Mouse (Mus musculus): ENCODE results near the gene Vsig2. TPM values are rescaled to one million over a fixed set of nuclear protein-coding genes. Genes with fewer than 3 reads are reported as not detected.
A peak's percentile ranks its signal among the peaks of the same experiment; 100 is the strongest.

The Vsig2 gene
- polyA plus RNA-seq, 1 experiment from 2014 or later: not detected

- no peak overlapping the region for H3K27ac ChIP-seq (replicated peaks; ENCODE audit: low read depth, low read length)
- no peak overlapping the region for H3K4me2 ChIP-seq (ENCODE audit: low read depth, low read length)
- H3K9me3 ChIP-seq (replicated peaks; ENCODE audit: control insufficient read depth, low read length): no peaks in the 10 kb centered on the region
- ATAC-seq (replicated peaks; ENCODE audit: insufficient number of reproducible peaks, low FRiP score, low TSS enrichment, low read depth) (no peak), DNase-seq (ENCODE audit: low spot score) (no peak)
- H3K27me3 ChIP-seq (ENCODE audit: control insufficient read depth, insufficient read depth, low read length): no peaks in the 10 kb centered on the region
- H3K4me1 ChIP-seq (ENCODE audit: control insufficient read depth, insufficient read depth, low read length): no peaks in the 10 kb centered on the region
- 85% methylated on average over 5 of the region's 5 CpGs for WGBS
- no peak overlapping the region for H3K9ac ChIP-seq (replicated peaks; ENCODE audit: low read length)
- H3K36me3 ChIP-seq (replicated peaks; ENCODE audit: control insufficient read depth, insufficient read depth, low read depth, low read length): no peaks in the 10 kb centered on the region
- H3K4me3 ChIP-seq (ENCODE audit: low read depth, low read length): no peak overlapping the region
Measured at GRCm38 (mm10) chr9:37583594-37583993, 44.5 kb downstream of the Vsig2 start.

- 81% methylated on average over 4 of the region's 4 CpGs for WGBS
- no peaks in the 10 kb centered on the region for H3K27me3 ChIP-seq (ENCODE audit: control insufficient read depth, insufficient read depth, low read length)
- no peak for ATAC-seq (replicated peaks; ENCODE audit: insufficient number of reproducible peaks, low FRiP score, low TSS enrichment, low read depth)
- DNase-seq (ENCODE audit: low spot score): no peak
- no peak overlapping the region for H3K9ac ChIP-seq (replicated peaks; ENCODE audit: low read length)
- H3K4me1 ChIP-seq (ENCODE audit: control insufficient read depth, insufficient read depth, low read length): no peaks in the 10 kb centered on the region
- H3K4me3 ChIP-seq (ENCODE audit: low read depth, low read length): no peak overlapping the region
- H3K9me3 ChIP-seq (replicated peaks; ENCODE audit: control insufficient read depth, low read length): no peaks in the 10 kb centered on the region
- no peak overlapping the region for H3K27ac ChIP-seq (replicated peaks; ENCODE audit: low read depth, low read length)
- no peak overlapping the region for H3K4me2 ChIP-seq (ENCODE audit: low read depth, low read length)
- no peaks in the 10 kb centered on the region for H3K36me3 ChIP-seq (replicated peaks; ENCODE audit: control insufficient read depth, insufficient read depth, low read depth, low read length)
Measured at GRCm38 (mm10) chr9:37586718-37587117, 47.7 kb downstream of the Vsig2 start.

- Histone ChIP-seq H3K9ac (replicated peaks; ENCODE audit: low read length) (no peak overlapping the region), H3K9me3 (replicated peaks; ENCODE audit: control insufficient read depth, low read length) (no peaks in the 10 kb centered on the region), H3K27ac (replicated peaks; ENCODE audit: low read depth, low read length) (no peak overlapping the region), H3K27me3 (ENCODE audit: control insufficient read depth, insufficient read depth, low read length) (no peaks in the 10 kb centered on the region), H3K36me3 (replicated peaks; ENCODE audit: control insufficient read depth, insufficient read depth, low read depth, low read length) (no peaks in the 10 kb centered on the region), H3K4me2 (ENCODE audit: low read depth, low read length) (no peak overlapping the region), H3K4me1 (ENCODE audit: control insufficient read depth, insufficient read depth, low read length) (no peaks in the 10 kb centered on the region), H3K4me3 (ENCODE audit: low read depth, low read length) (no peak overlapping the region)
- ATAC-seq (replicated peaks; ENCODE audit: insufficient number of reproducible peaks, low FRiP score, low TSS enrichment, low read depth) (no peak), DNase-seq (ENCODE audit: low spot score) (no peak)
- WGBS: 87% methylated on average over 4 of the region's 4 CpGs
Measured at GRCm38 (mm10) chr9:37590381-37590780, 51.3 kb downstream of the Vsig2 start.

GRCm38 (mm10) chr9:37592025-37592424 lies 53.0 kb downstream of the Vsig2 start:
- no peaks in the 10 kb centered on the region for H3K27me3 ChIP-seq (ENCODE audit: control insufficient read depth, insufficient read depth, low read length)
- ATAC-seq (replicated peaks; ENCODE audit: insufficient number of reproducible peaks, low FRiP score, low TSS enrichment, low read depth) (no peak), DNase-seq (ENCODE audit: low spot score) (no peak)
- no peak overlapping the region for H3K27ac ChIP-seq (replicated peaks; ENCODE audit: low read depth, low read length)
- H3K4me1 ChIP-seq (ENCODE audit: control insufficient read depth, insufficient read depth, low read length): no peaks in the 10 kb centered on the region
- no peaks in the 10 kb centered on the region for H3K9me3 ChIP-seq (replicated peaks; ENCODE audit: control insufficient read depth, low read length)
- 73% methylated on average over 2 of the region's 2 CpGs for WGBS
- H3K9ac ChIP-seq (replicated peaks; ENCODE audit: low read length): no peak overlapping the region
- H3K4me3 ChIP-seq (ENCODE audit: low read depth, low read length): no peak overlapping the region
- no peaks in the 10 kb centered on the region for H3K36me3 ChIP-seq (replicated peaks; ENCODE audit: control insufficient read depth, insufficient read depth, low read depth, low read length)
- H3K4me2 ChIP-seq (ENCODE audit: low read depth, low read length): no peak overlapping the region

- H3K27ac ChIP-seq (replicated peaks; ENCODE audit: low read depth, low read length): no peak overlapping the region
- no peak overlapping the region for H3K4me2 ChIP-seq (ENCODE audit: low read depth, low read length)
- no peak for ATAC-seq (replicated peaks; ENCODE audit: insufficient number of reproducible peaks, low FRiP score, low TSS enrichment, low read depth)
- no peaks in the 10 kb centered on the region for H3K27me3 ChIP-seq (ENCODE audit: control insufficient read depth, insufficient read depth, low read length)
- H3K9me3 ChIP-seq (replicated peaks; ENCODE audit: control insufficient read depth, low read length): no peaks in the 10 kb centered on the region
- WGBS: 53% methylated on average over 6 of the region's 6 CpGs
- H3K9ac ChIP-seq (replicated peaks; ENCODE audit: low read length): peak overlapping the region; percentile 22; the same call in 1 of the 2 replicates
- no peak for DNase-seq (ENCODE audit: low spot score)
- H3K4me3 ChIP-seq (ENCODE audit: low read depth, low read length): no peak overlapping the region
- no peaks in the 10 kb centered on the region for H3K36me3 ChIP-seq (replicated peaks; ENCODE audit: control insufficient read depth, insufficient read depth, low read depth, low read length)
- no peaks in the 10 kb centered on the region for H3K4me1 ChIP-seq (ENCODE audit: control insufficient read depth, insufficient read depth, low read length)
Measured at GRCm38 (mm10) chr9:37592633-37593032, 53.6 kb downstream of the Vsig2 start.

- no peaks in the 10 kb centered on the region for H3K27me3 ChIP-seq (ENCODE audit: control insufficient read depth, insufficient read depth, low read length)
- no peak overlapping the region for H3K9ac ChIP-seq (replicated peaks; ENCODE audit: low read length)
- H3K27ac ChIP-seq (replicated peaks; ENCODE audit: low read depth, low read length): no peak overlapping the region
- H3K36me3 ChIP-seq (replicated peaks; ENCODE audit: control insufficient read depth, insufficient read depth, low read depth, low read length): no peaks in the 10 kb centered on the region
- DNase-seq (ENCODE audit: low spot score): no peak
- no peak overlapping the region for H3K4me2 ChIP-seq (ENCODE audit: low read depth, low read length)
- H3K4me1 ChIP-seq (ENCODE audit: control insufficient read depth, insufficient read depth, low read length): no peaks in the 10 kb centered on the region
- ATAC-seq (replicated peaks; ENCODE audit: insufficient number of reproducible peaks, low FRiP score, low TSS enrichment, low read depth): no peak
- WGBS: 87% methylated on average over 3 of the region's 3 CpGs
- no peaks in the 10 kb centered on the region for H3K9me3 ChIP-seq (replicated peaks; ENCODE audit: control insufficient read depth, low read length)
- no peak overlapping the region for H3K4me3 ChIP-seq (ENCODE audit: low read depth, low read length)
Measured at GRCm38 (mm10) chr9:37593690-37594089, 54.6 kb downstream of the Vsig2 start.

Other genes with a start within 250 kb of the Vsig2 start
- gene Ccdc15, start 190.8 kb upstream of the Vsig2 start, polyA plus RNA-seq (2014; fragmentation: Nextera tagmentation; extraction: Ambion mirVana): 5.5 and 8.0 TPM in 2 replicates
- not detected in 2 replicates for gene Hepacam, start 171.9 kb upstream of the Vsig2 start, polyA plus RNA-seq (2014; fragmentation: Nextera tagmentation; extraction: Ambion mirVana)
- gene Robo4, start 137.4 kb upstream of the Vsig2 start, polyA plus RNA-seq (2014; fragmentation: Nextera tagmentation; extraction: Ambion mirVana): 6.0 and 6.5 TPM in 2 replicates
- gene Robo3, start 106.0 kb upstream of the Vsig2 start, polyA plus RNA-seq (2014; fragmentation: Nextera tagmentation; extraction: Ambion mirVana): 4.9 and 6.6 TPM in 2 replicates
- 32.8 and 33.0 TPM in 2 replicates for gene Msantd2, start 49.9 kb upstream of the Vsig2 start, polyA plus RNA-seq (2014; fragmentation: Nextera tagmentation; extraction: Ambion mirVana)
- gene Esam, start 11.2 kb upstream of the Vsig2 start, polyA plus RNA-seq (2014; fragmentation: Nextera tagmentation; extraction: Ambion mirVana): 26.3 and 33.1 TPM in 2 replicates
- gene Nrgn, start 13.6 kb downstream of the Vsig2 start, polyA plus RNA-seq (2014; fragmentation: Nextera tagmentation; extraction: Ambion mirVana): 1.9 and 3.4 TPM in 2 replicates
- 5.8 and 8.0 TPM in 2 replicates for gene Siae, start 16.4 kb downstream of the Vsig2 start, polyA plus RNA-seq (2014; fragmentation: Nextera tagmentation; extraction: Ambion mirVana)
- gene Spa17, start 74.5 kb downstream of the Vsig2 start, polyA plus RNA-seq (2014; fragmentation: Nextera tagmentation; extraction: Ambion mirVana): 10.7 and 11.0 TPM in 2 replicates
- gene Tbrg1, start 118.1 kb downstream of the Vsig2 start, polyA plus RNA-seq (2014; fragmentation: Nextera tagmentation; extraction: Ambion mirVana): 137 and 149 TPM in 2 replicates
- gene Panx3, start 130.0 kb downstream of the Vsig2 start, polyA plus RNA-seq (2014; fragmentation: Nextera tagmentation; extraction: Ambion mirVana): 0.08 and 0.56 TPM in 2 replicates
- gene Olfr160, start 177.0 kb downstream of the Vsig2 start, polyA plus RNA-seq (2014; fragmentation: Nextera tagmentation; extraction: Ambion mirVana): not detected in 2 replicates
- gene Olfr874, start 205.9 kb downstream of the Vsig2 start, polyA plus RNA-seq (2014; fragmentation: Nextera tagmentation; extraction: Ambion mirVana): not detected in 2 replicates
- gene Olfr875, start 232.6 kb downstream of the Vsig2 start, polyA plus RNA-seq (2014; fragmentation: Nextera tagmentation; extraction: Ambion mirVana): not detected in 2 replicates